Mouse (Mus musculus): Measurements from ENCODE around the gene Eaf2. TPM values are rescaled to one million over a fixed set of nuclear protein-coding genes. Genes with fewer than 3 reads are reported as not detected.

Gene Eaf2
- polyA plus RNA-seq (2021; fragmentation: Nextera tagmentation), result 1.2 and 1.5 TPM in 2 replicates
- long read RNA-seq, experiment 1, partial matches to known transcripts, result 2 of 7 reads
- long read RNA-seq, experiment 1, other reads (novel, unspliced or antisense), result 5 of 7 reads
- long read RNA-seq, experiment 2, partial matches to known transcripts, result 1 of 3 reads
- long read RNA-seq, experiment 2, other reads (novel, unspliced or antisense), result 1 of 3 reads

DNA sequence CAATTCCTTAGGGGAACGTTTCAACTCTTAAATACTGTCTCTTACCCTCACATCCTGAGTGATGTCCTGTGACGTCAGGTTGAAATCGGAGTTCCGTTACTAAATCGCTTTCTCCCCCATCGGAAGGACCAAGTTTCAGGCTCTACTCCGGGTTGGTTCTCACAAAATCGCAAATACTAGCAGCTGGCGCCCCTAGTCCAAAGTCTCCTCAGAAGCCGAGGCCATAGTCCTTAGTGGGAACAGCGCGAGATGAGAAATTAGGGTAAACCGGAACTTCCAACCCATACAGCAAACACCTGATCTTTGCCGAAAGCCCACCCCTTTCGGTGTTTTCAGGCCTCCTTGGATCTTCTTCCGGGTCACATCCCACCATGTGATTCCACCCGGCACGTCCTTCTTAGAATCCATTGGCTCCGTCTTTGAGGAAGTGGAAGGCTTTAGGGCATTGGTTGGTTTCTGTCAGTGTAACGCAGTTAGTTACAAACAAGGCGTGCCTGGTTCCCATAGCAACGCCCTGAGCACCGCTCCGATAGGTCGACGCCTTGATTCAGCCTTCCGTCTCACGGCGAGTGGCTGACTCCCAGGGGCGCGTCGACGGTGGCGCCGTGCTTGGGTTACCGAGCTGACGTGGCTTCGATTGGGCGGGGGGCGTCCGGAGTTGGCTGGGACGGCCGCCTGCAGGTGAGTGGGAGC lies at the start of gene Eaf2, which contains the start of gene Golgb1:
TSS of gene Eaf2 (minus strand) at position 421 of the 693 bp plus-strand sequence.
TSS of gene Golgb1 (plus strand) at position 558 of the 693 bp plus-strand sequence.

DNA sequence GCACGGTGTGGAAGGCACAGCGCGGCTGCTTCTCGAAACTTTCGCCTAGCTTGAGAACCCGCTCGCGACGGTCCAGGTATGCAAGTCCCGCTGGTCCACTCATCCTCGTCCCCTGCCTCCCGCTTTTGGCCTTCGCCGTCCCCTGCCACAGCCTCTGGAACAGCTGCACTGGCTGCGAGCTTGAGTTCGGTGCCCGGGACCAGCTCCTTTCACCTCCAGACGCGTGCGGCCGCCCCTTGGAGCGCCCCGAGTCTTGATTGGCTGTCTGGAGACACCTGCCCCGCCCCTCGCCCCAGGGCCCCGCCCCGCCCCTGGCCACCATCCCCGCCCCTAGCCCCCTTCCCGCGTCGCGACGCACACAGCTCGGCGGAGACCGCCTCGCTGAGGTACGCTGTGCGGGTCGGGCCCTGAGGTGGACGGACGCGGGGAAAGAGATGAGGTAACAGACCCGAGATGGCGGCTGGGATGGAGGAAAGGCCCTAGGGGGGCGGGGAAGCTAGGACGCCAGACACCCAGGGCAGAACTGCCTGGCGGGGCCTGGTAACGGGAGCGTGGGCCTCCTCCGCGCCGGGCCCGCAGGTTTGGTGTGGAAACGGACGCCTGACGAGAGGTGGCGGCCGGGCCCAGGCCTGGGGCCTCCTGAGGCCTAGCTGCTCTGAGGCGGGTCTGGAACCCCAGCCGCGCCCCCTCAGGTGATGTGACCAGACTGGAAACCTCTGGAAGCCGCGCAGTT lies 46.6 kb downstream of the Eaf2 start, which contains the start of gene Iqcb1:
TSS of gene Iqcb1 (plus strand) at position 332 of the 733 bp plus-strand sequence.

DNA sequence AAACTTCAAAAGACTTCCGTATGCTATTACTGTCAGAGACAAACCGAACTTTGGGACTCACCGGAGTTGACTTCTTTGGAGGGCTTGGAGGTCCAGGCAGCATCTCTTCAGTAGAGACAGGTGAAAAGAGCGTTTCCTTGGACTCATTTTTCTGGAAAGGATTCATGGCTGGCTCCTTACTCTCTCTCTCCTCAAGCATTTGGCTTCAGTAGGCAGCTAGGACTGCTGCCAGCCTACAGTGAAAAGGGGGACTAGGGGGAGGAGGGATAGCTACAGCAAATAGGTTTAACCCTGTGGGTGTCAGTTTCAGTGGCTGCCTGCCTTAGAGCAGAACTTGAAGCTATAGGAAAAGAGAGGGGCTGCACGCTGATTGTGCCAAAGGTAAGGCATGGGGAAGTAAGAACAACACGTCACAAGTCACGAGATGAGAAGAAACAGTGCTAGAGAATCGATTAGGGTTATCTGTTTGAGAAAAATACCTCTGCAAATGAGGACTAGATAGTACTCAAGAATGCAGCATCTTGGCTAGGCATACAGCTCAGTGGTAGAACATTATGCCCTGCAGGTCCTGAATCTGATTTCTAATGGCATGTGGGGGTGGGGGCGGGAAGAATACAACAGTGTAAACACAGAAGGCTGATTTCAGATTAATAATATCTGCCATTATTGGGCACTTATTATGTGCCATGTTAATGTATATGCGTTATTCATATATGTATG lies 90.0 kb downstream of the Eaf2 start, which contains the start of gene Slc15a2:
TSS of gene Slc15a2 (minus strand) at position 369 of the 720 bp plus-strand sequence.

Other genes starting within 250 kb of the Eaf2 start
- 1.2 and 1.7 TPM in 2 replicates for gene Cd86, start 208.9 kb downstream of the Eaf2 start, polyA plus RNA-seq (2021; fragmentation: Nextera tagmentation)
- gene Ildr1, start 181.0 kb downstream of the Eaf2 start, polyA plus RNA-seq (2021; fragmentation: Nextera tagmentation), result 0.15 and 0.26 TPM in 2 replicates
- 23.8 and 30.6 TPM in 2 replicates for gene Slc15a2, start 90.0 kb downstream of the Eaf2 start, polyA plus RNA-seq (2021; fragmentation: Nextera tagmentation)
- gene Iqcb1, start 46.6 kb downstream of the Eaf2 start, polyA plus RNA-seq (2021; fragmentation: Nextera tagmentation), result 55.2 and 73.5 TPM in 2 replicates
- gene Golgb1, start 137 bp upstream of the Eaf2 start, polyA plus RNA-seq (2021; fragmentation: Nextera tagmentation), result 116 and 133 TPM in 2 replicates
- 2.5 and 3.2 TPM in 2 replicates for gene Hcls1, start 60.0 kb upstream of the Eaf2 start, polyA plus RNA-seq (2021; fragmentation: Nextera tagmentation)
- gene Fbxo40, start 115.5 kb upstream of the Eaf2 start, polyA plus RNA-seq (2021; fragmentation: Nextera tagmentation), result not detected in 2 replicates
- gene Polq, start 136.8 kb upstream of the Eaf2 start, polyA plus RNA-seq (2021; fragmentation: Nextera tagmentation), result 0.09 and 0.17 TPM in 2 replicates

Data from left cerebral cortex, adult 6 months (tissue).